Mouse (Mus musculus) right cerebral cortex, adult 2 months (tissue): ENCODE results near the gene Tmem132c.

Experiments
- DNase-seq, 2 experiments: peaks; one replicate each; pipeline ENCODE4 v3.0.0; 2021 to 2022; ENCODE audit warnings: low spot score in 2 of 2

Gene Tmem132c

DNA sequence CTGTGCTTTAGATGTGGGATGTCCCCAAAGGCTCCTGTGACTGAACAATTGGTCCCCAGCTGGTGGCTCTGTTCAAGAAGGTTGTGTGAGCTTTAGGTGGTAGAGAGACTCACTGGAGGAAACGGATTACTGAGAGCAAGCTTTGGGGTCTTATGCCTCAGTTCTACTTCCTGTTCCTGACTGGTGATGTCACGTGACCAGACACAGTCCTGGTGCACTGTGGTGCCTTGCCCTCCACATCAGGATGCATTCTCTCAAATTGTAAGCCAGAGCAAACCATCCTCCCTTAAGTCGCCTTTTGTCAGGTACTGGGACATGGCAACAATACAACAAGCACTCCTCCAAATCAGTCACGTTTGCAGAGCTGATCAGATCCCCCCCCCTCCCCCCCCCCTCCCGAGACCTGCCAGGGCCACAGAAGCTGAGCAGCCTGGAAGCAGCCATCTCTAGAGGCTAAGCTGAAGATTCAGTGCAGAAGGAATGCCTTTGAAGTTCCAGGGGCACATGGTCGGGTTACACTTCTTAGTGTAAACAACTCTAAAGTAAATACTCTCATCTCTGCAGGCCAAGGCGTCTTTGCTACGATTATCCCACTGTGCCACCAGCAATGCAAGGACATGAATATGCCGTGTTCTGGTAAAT lies 164.5 kb downstream of the Tmem132c start:
- no peak for DNase-seq

DNA sequence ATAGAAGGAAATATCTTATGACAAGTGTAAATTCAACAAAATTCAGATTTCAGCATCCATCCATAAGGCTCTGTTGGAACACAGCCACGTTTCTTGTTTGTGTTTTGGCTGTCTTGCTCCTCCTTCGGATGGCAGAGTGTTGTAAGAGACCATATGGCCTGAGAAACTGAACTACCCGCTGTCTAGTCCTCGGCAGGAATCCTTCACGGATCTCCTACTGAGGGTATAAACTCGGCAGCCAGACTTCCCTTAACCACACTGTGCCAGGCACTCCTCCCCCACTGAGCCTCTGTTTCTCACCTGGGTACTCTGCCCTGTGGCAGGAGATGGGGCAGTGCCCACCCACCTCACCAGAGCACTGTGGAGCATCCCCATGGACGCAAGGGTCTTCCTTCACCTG lies 174.9 kb downstream of the Tmem132c start:
- peak; percentile 32 to 44 for DNase-seq

- no peak for DNase-seq
Measured at GRCm38 (mm10) chr5:127423936-127424335, 182.3 kb downstream of the Tmem132c start.

- DNase-seq = no peak
Measured at GRCm38 (mm10) chr5:127429124-127429523, 187.5 kb downstream of the Tmem132c start.

DNA sequence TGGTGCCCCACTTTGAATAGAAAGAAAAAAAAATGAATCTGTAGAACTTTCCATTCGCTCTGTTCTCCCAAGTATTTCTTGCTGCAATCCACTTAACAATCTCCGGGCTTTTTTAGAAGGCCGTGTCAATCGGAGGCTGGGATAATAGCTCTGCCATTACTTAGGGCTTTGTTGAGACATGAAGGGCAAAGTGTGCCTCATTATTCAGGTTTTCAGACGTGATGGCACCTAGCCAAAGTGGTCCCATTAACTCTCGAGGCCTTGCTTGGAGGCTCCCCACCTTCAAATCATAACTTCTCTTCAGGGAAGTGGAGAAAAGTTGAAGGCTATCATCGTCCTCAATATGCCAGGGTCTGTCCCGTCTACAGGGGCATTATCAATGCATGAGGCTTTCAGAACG lies 190.0 kb downstream of the Tmem132c start:
- no peak for DNase-seq

DNA sequence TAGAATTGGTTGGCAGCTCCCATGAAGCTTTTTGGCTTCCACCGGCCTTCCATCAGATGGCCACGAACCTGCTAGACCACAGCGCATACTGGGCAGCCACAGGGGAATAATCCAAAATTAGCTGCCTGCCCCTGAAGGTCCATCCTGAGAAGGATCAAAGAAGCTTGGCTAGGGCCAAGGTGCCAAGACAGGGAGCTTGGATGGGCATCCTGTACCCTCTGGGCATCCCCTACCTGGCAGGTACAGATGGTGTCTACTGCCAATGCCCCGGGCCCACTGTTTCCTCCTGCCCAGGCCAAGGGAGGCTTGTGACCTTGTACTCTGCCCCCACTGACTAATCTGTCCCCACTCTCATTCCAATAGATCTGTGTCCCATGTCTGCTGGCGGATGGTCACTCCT lies 195.2 kb downstream of the Tmem132c start:
- no peak for DNase-seq

DNA sequence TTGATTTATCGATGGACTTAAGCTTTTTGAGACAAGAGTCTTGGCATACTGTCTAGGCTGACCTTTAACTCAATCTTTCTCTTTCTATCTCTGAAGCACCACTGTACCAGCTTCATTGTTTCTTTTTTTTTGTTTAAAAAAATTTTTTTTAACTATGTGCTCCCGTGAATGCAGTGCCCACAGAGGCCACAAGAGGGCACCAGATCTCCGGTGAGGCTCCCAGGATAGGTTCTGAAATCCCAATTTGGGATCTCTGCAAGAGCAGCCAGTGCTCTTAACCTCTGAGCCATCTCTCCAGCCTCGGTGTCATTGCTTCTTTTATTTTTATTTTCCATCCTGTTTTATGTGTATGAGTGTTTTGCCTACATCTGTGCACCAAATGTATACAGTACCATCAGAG lies 197.0 kb downstream of the Tmem132c start:
- DNase-seq = no peak

DNA sequence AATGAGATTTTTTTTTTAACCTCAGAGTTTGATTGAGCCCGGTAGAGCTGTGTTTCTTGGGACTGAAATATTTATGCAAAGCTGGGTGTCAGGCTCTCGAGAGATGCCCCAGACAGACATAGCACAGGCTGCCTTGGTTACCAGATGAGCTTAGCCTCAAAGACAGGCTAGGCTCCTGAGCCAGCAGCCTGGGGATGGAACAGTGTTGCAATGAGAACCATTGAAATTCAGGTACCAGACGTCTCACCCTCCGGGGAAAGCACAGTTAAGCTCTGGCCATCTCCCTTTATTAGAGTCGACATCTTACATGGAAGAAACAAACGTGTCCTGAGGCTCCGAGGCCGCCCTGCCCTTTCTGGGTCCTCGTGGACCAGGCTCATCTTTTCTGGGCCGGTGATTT lies 200.4 kb downstream of the Tmem132c start:
- no peak for DNase-seq

GRCm38 (mm10) chr5:127453580-127453979 lies 212.0 kb downstream of the Tmem132c start:
- DNase-seq = peak; percentile 12 to 18

DNA sequence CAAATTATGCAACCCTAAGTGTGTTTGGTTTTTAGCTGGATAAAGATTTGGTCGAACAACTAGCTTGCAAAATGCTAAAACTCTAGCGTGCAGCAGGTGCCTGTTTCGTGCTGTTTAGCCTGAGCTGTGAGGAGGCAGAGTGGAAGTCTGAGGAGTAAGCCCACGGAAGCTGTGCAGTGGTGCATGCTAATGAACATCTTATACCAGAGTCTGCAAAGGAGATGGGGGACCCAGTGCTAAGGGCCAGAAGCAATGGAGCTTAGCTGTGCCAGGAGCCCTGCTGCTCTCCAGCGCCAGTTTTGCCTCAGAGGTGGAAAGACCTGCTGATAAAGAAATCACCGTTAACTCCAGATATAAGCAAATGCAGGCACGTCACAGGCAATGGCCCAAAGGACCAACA lies 212.5 kb downstream of the Tmem132c start:
- DNase-seq = no peak

DNA sequence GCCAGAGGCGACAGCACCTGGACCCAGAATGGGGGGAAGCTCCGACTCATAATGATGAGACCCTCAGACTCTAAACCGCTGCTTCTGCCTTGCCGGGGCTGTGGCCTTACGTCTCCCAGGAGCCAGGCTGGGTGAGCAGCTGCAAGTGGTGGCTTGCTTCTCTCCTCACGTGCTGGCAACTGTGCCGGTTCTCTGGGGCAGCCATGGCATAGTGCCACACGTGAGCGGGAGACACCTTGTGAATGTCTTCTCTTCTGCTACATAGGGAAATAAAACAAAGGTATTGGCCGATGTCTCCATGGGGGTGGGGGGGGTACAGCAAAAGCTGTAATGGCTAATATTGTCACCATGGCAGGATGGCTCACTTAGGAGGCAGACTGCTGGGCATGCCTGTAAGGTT lies 214.5 kb downstream of the Tmem132c start:
- no peak for DNase-seq

DNA sequence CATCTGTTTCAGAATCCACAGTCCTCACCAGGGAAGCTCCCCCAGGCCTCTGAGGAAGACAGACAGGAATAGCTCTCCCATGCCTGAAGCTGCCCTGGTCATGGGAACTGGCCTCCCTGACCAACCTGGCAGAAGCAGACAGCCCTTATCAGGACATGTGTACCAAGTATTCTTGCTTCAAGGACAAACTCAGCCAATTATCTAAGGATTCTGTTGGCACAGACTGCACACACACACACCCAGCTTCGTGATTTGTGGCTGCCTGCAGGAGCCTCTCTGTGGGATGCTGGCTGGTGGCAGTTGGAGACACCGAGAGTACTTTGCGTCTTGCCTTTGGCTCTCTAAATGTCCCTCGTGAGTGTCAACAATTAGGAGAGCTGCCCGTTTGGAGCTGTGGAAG lies 226.5 kb downstream of the Tmem132c start:
- no peak for DNase-seq

DNA sequence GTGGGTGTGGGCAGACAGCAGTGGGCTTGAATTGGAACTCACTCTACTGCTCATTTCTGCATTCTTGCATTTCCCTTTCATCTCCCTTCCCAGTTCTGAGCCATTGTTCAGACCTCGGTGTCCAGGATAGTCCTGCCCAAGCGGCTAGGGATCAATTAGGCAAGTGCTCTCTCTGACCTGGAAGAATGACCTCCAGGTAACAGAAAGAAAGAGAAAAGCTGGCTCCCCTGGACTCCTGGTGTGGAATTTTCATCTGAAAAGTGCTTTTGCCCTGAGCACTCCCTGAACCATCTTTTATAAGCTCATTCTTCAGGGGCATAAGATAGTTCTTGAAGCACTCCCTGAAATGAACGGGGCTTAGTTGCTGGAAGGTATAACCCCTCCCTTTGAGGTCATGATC lies 228.7 kb downstream of the Tmem132c start:
- no peak for DNase-seq

GRCm38 (mm10) chr5:127471902-127472301 lies 230.3 kb downstream of the Tmem132c start:
- no peak for DNase-seq

DNA sequence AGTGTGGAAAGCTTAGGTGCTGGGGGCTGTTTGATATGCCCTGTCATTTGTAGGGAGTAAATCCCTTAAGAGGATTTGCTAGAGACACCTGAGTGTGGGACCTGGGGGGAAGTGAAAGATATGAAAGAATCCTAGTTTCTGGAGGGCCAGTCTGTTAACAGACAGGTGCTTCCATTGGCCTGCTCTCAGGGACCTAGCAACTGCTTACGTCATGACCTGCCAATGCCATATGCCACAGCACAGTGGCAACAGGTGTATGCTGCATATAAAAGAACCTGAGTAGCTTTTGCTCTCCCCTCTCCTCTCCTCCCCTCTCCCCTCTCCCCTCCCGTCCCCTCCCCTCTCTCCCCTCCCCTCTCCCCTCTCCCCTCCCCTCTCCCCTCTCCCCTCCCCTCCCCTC lies 232.1 kb downstream of the Tmem132c start:
- no peak for DNase-seq

GRCm38 (mm10) chr5:127474856-127475255 lies 233.2 kb downstream of the Tmem132c start:
- no peak for DNase-seq

DNA sequence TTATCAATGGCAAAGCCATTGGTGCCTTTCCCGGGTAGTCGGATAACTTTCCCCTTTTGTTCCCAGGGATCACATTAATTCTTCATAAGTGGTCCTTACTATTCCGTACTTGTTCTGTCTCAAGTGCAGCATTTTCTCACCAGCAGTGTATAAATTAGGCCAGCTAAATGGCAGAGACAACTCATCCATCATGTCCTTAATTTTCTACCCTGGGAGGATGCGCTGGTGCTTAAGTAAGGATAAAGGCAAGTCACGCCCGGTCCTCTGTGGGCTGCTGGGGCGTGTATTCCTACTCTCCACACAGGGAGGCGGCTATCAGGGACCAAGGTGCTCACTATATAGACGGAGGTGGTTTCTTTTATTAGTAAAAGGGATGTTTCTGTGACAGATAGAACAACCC lies 236.2 kb downstream of the Tmem132c start:
- DNase-seq = no peak

DNA sequence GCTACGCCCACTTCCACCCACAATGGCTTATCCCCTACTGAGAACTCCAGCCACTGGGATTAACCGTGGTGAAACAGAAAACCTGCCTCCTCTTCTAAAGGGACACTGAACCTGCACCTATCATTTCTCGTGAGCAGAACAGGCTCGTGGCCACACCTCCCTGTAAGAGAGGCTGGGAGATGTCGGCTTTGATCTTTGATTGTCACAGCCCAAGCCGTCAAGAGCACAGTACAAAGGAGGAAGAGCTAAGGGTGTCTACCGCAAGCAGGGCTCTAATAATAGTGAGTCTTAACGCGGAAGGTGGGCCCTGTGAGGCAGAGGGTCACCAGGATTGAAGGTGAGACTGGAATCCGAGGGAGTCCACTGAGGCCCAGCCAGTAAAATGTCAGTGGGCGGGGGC lies 236.7 kb downstream of the Tmem132c start:
- no peak for DNase-seq

DNA sequence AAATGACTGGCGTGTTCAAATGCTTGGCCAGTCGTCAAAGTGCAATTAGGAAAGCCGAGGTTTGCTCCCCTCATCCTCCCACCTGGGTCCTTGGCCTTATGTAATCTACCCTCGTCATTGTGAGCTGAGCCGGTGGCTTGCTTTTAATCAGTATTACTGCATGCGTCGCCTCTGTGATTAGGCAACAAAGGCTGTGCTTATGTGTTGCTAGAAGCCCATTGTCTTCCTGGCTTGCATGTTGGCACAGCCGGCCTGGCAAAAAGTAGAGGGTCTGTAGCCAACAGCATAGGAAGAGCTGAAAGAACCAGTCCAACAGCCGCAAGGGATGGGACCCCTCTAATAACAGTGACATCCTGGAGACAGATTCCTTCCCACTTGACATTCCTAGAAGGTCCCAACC lies 239.3 kb downstream of the Tmem132c start:
- no peak for DNase-seq

DNA sequence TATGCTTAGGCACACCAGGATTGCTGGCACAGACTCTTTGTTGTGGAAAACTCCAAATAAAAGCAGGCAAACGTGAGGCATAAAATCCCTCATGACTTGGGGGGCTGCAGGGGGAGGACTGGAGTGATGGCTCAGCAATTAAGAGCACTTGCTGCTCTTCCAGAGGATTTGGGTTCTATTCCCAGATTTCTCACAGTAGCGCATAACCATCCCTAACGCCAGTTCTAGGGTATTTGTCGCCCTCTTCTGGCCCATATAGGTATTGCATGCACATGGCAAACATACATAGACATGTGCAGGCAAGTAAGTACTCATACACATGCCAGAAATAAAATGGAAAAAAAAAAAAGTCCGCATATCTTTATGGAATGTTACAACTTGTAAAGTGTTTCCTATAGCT lies 239.8 kb downstream of the Tmem132c start:
- peak; percentile 17 to 25 for DNase-seq

GRCm38 (mm10) chr5:127482342-127482741 lies 240.7 kb downstream of the Tmem132c start:
- no peak for DNase-seq

GRCm38 (mm10) chr5:127483955-127484659 lies 242.5 kb downstream of the Tmem132c start:
- no peak for DNase-seq

DNA sequence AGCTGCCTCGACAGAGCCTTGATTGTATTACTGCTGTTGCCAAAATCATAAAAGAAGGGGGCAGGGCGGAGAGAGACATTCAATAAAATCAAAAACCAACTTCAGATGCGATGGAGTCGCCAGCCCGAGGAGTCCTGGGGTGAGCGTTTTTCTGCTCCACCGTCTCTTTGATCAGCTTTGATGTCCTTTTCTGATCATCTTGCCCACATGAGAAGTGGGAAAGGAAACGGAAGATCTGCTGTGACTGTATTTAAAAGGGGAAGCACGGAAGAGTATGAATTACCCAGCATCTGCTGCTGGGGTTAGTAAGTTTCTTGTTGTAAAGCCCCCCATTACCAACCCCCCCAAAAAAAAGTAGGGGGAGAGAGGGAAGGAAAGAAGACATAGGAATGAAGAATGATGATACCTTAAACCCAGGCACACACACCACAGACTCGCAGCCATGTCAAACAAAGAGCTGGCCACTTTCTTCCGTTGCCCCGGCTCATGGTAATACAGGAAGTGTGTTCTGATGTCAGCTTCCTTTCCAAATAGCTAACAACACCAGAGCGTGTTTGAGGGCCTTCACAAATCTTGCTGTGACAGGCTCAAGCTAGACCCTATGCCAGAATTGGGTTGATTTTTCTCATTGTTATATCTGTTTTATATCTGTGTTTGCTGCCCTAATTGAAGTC lies 243.3 kb downstream of the Tmem132c start:
- no peak for DNase-seq
